Mouse (Mus musculus) cerebellum, adult 9-11 months (tissue): Measurements from ENCODE around the gene Sly.
"Not testable (repeated sequence)": the region's sequence is repeated elsewhere in the genome, so short reads cannot be mapped to it uniquely, and the experiment has no call there.

ENCODE experiments used
- DNase-seq: peaks from one replicate; pipeline ENCODE4 v3.0.0; 2022

The Sly gene

GRCm38 (mm10) chrY:57186888-57187287, at the start of gene Sly:
Sly (plus strand) TSS chrY:57187188.
- DNase-seq = not testable (repeated sequence)
